Mouse (Mus musculus) adrenal gland, adult 8-10 months (tissue): ENCODE measurements around the gene Phtf2. TPM values are rescaled to one million over a fixed set of nuclear protein-coding genes. Genes with fewer than 3 reads are reported as not detected.
"Not testable (repeated sequence)": the region's sequence is repeated elsewhere in the genome, so short reads cannot be mapped to it uniquely, and the experiment has no call there.

Experiments used
- DNase-seq: peaks from one replicate; pipeline ENCODE4 v3.0.0; 2022
- total RNA-seq, 4 experiments: library from RNA; stranded (reverse); gene quantifications; 2 replicates each; pipeline ENCODE4 v1.2.4; 2022

Gene Phtf2
- total RNA-seq, 4 experiments from 2014 or later = 7.3 to 16.2 (median 11.5) TPM

DNA sequence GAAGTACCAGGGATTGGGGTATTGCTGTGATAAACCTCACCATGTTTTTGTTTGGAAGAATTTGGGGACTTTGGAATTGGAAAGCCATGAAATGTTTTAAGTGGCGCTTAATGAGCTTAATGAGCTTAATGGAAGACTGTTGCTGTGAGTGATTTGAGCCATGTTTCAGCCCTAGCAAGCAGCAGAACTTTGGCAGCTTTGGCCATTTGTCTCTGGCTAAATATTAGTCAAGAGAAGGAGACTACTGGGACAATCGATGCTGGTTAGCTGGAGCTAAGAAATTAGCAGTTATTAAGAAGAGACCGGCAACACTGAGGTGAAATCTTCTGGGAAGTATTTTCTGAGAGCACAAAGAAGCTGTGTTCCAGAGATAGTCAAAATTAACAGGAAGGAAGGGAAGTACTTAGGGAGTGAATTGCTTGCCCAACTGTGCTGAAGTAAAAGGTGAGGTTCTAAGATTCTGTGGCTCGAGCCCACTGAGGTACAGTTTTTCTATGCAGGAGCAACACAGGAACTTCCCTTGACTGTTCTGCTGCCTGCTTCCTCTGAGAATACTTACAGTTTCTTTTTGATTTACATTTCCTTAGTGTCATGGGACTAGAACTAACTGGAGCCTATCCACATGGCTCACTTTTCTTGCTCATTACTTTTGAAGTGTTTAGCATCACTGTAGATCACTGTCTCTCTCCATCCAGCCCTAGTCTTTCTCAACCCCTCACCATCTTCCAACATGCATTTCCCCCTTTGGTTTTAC is 17.5 kb downstream of the Phtf2 start:
- DNase-seq = no peak

DNA sequence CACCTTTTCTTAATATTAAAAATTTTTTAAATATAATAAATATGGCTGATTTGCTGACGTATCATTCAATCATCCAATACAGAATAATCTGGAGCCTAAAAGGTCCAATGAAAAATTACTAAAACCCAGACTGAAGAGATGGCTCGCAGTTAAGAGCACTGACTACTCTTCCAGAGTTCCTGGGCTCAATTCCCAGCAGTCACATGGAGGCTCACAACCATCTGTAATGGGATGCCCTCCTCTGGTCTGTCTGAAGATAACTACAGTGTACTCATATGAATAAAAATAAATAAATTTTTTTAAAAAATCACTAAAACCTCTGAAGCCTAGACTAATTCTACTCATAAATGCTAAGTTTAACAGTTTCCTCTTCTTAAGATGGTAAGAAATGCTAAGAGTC is 20.0 kb downstream of the Phtf2 start:
- no peak for DNase-seq

DNA sequence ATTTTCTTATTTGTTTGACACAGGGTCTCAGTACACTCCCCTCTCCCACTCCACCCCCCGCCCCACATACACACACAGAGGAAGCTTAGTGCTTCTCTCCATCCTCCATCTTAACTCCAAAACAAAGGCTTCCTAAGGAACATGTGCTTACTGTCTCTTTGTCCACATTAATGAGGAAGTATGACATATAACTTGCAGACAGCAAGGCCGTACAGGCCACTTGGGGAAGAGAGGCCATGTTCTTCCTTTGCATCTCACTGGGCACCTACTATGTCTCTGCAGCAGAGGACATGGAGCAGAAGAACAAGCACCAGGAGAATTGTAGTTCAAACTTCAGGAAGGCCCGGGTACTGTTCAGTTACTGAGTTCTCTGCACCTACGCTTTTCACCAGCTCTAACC is 21.4 kb downstream of the Phtf2 start:
- no peak for DNase-seq

DNA sequence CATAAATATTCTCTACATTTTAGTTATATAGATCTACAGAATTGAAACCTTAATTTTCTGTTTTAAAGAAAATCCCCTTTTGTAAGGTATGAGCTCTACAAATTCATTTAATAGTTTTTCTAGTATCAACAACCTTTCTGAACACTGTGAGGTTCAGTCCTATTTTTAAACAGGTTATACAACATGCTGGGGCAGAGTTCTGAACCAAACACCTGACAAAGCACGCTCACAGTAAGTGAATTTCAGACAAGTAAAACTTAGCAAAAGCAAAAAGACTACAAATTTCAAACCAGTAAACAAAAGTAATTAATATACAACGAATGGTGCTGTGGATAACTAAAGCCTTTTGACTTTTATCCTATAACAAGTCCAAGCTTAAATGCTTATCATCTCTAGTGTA is 23.5 kb downstream of the Phtf2 start:
- DNase-seq = no peak

DNA sequence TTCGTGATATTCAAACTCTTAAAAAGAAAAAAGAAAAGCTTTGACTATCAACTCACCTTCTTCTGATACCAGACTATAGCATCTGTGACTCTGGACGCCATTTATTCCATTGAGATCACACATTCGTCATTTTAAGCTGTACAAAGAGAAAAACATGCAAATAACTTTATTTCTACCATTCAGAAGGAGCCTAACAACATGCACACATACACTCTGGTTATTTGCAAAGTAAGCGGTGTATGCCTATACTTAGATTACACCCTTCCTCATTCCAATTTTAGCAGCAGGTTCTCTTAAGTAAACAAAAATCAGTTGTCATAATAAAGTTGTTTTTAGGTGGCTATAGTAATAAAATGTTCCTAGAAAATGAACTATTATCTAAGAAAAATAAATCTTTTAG is 26.9 kb downstream of the Phtf2 start:
- DNase-seq = no peak

DNA sequence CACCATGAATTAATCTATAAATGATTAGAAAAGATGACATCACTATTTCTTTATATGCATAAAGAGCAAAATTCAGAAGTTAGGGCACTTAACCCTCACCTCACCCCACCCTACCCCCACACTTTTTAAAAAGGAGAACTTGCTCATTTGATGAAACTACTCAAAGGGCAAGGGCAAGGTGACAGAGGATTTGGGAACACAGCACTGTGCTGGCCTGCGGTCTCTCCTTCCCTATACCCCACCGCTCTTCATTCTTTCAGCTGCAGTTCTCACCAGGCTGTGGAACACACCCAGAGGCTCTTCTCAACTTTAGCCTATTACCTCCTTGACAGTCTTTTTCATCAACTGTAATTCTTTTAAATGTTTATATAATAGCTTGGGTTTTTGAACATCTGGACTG is 34.9 kb downstream of the Phtf2 start:
- no peak for DNase-seq

DNA sequence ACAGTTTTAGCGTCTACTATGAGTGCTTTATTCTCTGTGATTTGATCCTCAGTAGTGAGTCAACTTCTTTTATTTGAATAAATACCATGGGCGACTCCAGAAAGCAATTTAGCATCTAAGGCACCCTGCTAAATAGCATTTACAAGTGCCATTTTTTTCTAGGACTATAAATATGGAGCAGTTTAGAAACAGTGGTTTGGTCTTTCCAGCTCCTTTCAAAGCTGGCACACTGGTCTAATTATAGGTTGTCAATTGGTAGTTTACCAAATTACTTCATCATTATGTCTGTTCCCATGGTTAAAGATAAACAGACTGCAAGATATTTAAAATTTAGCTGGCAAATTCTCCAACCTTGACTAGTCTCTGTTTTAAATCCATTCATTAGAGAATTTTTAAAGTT is 38.1 kb downstream of the Phtf2 start:
- no peak for DNase-seq

DNA sequence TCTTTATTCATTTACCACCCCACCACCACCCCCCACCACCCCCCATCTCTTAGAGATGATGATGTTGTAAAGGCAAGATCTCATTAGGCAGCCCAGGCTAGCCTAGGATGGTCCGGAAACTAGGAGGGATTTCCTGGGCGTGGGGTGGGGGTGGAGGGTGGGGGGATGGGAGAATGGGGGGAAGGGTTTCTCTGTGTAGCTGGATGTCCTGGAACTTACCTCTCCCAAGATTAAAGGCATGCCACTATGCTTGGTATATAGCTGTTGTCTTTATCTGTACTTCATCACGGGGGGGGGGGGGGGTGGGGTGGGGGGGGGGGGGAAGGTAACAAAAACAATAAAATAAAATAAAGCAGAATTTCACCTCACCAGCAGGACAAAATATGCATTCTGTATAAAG is 38.5 kb downstream of the Phtf2 start:
- no peak for DNase-seq

DNA sequence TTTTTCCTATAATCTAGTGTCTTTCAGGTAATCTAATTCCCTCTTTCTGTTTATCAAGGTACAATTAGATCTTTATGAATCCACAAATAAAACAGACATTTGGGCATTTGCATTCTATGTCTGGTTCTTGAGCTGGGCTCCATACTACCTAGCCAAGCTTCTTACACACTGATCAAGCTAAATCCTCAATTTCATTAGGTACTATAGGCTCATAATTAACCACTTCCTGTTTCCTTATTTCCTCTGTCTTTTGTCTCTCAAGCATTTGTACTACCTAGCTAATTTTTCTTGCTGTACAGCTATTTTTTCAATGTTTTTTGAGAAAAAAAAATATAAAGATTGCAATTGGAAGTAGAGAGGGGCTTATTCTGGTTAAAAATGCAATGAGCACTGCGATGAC is 44.8 kb downstream of the Phtf2 start:
- DNase-seq = no peak

DNA sequence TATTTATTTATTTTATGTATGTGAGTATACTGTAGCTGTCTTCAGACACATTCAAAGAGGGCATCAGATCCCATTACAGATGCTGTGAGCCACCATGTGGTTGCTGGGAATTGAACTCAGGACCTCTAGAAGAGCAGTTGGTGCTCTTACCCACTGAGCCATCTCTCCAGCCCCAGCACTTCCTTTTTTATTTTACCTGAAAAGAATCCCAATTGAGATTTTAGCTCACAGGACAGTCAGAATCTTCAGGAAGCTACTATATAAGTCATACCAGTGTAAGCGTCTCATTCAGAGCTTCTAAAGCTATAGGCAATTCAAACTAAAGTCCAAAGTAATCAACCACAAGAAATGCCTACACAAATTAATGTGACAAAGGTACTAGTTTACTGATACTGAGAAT is 47.5 kb downstream of the Phtf2 start:
- DNase-seq = no peak

DNA sequence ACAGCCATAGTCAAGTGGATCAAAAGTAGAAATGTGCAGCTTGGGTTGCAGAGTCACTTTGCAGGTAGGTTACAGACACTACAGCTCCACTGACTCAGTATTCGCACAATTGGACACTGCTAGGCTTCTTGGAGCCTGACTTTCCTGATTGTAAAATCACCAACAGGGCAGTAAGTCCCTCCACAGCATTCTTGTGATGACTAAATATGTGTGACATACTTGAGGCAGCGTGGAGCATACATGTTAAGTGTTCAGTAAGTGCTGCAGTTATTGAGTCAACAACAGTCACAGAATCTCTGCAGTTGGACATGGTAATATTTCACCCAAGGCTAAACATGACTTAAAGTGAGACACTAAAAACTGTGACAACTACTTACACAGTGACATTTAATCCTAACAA is 50.5 kb downstream of the Phtf2 start:
- no peak for DNase-seq

DNA sequence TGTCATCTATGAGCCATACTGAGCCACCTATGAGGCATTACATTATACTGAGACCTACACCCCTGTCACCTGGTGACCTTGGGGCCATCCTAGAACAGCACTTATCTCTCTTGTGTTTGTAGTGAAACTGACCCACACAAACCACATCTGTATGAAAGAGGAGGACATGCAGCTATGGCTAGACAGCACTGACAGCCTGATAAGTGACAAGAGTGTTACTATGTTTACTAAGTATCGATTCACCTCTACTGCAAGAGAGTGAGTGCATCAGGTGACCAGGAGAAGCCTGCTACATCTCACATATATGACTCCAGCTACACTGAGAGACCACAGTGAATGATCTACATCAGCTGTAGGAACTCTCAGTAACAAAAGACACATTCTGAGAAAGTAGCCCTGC is 51.2 kb downstream of the Phtf2 start:
- DNase-seq = no peak

DNA sequence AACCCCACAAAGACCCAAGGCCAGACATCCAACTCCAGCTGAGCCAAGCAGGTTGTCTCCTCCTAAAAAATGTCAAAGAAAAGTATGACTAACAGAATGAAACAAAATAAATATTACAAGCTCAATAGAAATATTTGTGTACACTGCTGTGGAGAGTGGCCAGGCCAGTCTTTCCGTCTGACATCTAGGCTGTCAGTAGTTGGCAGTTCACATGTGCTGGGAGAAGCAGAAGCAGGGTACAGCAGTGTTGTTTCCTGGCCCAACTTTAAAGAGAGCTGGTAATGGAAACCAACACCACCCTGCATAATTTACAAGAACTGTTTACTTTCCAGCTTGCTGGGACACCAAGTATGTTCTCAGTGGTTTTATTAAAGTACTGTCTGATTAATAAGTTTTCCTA is 60.3 kb downstream of the Phtf2 start:
- no peak for DNase-seq

DNA sequence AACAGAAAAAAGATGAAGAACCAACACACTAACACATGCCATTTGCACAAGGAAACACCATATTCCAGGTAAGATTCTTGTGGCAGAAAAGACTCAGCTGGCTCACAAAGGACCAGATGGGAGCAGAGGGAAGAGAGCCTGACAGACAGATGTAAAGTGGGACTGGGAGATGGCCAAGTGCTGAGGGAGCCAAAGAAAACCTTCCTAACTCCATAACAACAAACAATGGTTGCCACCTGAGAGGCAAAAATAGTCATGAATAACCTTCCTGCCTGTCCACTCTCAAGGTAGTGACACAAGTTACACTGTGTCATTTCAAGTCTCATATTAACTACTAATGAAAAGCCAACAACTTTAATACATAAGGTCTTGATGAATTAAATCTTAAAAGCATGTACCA is 60.8 kb downstream of the Phtf2 start:
- DNase-seq = no peak

DNA sequence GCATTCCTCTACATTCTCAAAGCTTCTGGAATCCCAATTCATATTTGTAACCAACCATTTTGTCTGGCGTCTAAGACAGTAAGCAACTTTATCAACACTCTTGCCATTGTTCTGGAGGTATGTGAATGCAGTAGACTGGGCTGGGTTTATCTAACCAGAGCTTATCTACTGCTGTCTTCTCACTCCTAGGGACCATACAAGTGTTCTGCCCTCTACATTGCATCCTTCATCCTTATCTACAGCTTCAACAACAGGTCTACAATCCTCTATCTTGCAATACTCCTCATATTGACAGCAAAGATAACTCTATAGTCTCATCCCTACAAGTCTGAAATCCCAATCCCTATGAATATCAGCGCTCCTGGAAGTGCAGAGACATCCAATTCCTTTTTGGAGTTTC is 66.8 kb downstream of the Phtf2 start:
- no peak for DNase-seq

DNA sequence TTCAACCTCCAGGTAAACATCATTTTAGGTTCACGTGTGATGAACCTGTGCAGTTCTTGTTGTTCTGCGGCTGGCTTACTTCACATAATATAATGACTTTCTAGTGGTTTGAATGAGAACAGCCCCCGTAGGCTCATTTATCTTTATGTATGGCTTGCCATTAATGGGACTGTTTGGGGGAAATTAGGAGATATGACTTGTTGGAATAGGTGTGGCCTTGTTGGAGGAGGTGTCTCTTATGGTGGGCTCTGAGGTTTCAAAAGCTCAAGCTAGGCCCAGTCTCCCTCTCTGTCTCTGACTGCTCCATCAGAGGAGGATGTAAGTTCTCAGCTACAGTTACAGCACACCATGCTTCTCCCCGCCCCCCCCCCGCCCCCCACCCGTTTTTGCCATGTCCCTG is 71.5 kb downstream of the Phtf2 start:
- no peak for DNase-seq

DNA sequence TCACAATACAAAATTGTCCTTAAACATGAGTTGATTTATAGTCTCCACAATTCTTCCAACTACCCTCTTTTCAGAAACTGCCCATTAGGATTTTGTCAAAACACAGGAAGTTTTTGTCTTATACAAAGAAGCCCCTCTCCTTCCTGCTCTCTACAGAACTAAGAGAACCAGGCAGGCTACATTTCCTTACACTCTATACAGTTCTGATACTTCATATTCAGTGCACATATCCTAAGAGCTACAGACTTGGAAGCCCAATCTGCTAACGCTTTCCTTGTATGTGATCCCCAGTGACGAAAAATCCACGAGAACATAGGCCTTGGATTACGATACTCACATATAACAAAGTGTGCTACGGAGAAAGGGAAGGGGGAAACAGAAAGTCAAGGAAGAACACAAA is 86.0 kb downstream of the Phtf2 start:
- DNase-seq = no peak

DNA sequence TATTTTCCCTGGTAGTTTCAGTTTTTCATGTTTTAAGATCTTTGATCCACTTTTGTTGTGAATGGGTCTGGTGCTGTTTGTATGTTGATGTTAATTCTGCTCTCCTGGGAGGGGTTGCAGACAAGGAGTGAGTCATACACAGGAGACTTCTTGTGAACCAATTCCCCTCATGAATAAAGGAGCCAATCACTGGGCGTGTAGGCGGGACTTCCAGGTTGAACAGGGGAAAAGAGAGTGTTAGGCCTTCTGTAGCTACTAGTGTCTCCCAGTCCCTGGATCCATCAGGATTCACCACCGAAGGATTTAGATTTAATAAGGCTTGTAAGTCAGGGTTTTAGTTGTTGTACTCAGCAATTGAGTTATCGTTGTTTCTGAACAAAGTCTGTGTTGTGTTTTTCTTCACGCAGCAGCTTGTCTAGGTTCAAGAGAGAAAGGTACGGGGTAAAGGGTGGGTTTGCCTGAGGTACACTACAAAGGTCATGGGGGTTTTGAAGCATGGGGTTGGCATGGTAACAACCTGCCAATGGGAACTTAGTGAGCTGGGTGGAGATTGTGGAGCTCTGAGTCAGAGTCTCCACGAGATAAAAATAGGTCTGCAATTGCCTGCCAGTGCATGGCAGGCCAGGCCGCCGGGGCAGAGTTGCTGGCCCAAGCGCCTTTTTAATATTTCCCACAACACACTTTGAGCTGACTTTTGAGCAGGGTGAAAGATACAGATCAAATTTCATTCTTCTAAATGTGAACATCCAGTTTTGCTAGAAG is 90.0 kb downstream of the Phtf2 start:
- peak; percentile 20 for DNase-seq

DNA sequence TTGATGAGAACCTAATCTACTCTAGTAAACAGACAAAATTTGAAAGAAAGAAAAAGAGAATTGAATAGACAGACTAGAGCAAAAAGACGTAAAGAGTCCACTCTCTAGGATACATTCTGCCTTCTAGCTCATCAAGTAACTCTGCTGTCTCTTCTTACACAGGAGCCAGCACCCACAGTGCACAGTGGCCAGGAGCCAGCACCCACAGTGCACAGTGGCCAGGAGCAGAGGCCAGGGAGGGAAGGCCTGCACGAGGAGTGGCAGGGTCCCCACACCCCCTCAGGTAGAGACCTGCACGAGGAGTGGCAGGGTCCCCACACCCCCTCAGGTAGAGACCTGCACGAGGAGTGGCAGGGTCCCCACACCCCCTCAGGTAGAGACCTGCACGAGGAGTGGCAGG is 95.5 kb downstream of the Phtf2 start:
- not testable (repeated sequence) for DNase-seq

DNA sequence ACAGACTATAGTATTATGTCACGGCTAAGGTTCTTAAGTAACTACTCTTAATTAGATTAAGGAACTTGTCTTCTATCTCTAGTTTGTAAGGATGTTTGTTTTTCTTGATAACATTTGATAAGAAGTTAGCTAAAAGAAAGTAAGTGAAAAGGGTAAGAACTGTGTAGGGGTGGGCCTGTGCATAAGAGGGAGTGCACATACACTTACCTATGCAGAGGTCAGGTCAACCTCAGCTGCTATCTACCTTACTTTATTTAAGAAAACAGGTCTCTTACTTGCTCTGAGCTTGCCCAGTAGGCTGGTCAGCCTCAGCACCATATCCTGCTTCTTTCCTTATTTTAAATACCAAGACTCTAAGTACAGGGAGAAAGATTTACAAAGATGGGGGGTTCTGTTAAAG is 100.8 kb downstream of the Phtf2 start:
- DNase-seq = no peak

DNA sequence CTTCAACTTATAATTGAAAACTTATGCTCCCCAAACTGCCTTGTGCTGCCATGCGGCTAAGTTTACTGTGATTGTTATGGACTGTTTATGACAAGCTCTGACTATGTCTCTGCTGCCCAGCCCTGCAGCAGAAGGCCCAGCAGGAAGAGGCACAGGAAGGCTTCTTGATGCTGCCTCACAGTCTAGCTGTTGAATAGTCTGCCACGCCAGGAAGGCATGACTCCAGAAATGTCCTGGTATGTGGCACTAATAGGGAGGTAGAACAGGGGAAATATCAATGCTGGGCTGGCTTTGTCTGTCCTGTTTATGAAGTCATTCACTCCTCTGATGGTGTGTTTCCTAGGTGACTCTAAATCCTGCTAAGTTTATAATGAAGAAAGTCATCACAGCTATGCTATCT is 102.7 kb downstream of the Phtf2 start:
- no peak for DNase-seq

DNA sequence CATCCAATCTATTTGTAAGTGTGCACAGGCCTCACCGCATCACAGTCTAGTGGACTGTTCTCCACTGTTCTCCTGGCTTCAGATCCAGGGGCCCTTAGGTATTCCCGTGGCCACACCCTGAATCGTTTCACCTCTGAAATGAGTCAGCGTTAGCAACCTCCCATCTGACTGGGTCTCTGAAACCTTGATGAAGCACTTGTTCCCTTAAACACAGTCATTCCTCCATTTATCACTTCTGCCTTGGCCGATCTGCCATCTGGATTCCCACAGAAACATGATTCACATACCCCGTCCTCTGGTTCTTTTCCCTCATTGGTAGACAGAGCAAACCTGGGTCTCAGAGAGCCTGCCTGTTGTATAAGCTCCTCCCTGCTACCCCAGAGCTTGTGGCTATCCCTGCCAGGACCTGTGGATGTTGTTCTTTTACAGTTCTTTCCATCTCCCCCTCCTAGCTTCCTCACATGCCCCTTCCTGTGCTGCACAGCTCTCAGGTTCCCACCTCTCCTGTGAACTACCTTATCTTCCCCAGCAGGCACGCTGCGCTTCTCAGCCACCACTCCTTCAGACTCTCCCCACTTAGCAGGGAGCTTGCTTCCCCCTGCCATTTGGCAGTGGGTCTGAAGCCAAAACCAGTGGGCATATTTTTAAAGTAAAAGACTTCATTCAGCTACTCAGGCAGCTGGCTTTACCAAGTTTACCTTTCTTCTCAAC is 103.5 kb downstream of the Phtf2 start:
- no peak for DNase-seq

DNA sequence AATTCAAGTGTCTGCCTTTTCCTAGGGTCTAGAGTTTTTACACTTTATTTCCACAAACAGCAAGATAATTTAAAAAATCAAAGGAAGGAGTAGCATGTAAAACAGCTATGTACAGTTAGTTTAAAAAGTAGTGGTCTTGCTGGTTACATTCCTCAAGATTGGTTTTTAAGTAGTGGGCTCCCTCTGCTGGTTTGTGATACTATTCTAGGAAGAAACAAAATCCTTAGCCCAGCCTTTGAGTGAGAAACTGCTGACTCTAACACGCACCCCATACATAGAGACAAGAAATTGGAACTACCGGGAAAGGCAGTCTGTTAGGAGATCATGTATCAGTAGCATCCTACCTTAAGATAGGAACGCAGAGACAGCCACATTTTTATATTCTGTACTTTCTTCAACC is 108.6 kb downstream of the Phtf2 start:
- DNase-seq = no peak
